Comparison of ENCODE assay signal across 8 mouse cellular contexts in genomic region chr1:178406765-178407645, GRCm38 (mm10). TPM values are rescaled to one million over a fixed set of nuclear protein-coding genes. Genes with fewer than 3 reads are reported as not detected.
DNase-seq lines count a peak whose midpoint lies in the region; ATAC-seq and TF ChIP-seq lines count a peak whose summit lies in the region.

No protein-coding gene starts in this region.

- DNase-seq in cerebellum, adult 2 months = peak; percentile 17 to 37
- DNase-seq in G1E (ENCODE audit: low spot score) = peak; percentile 47
- no peak for DNase-seq in forebrain, postnatal 0 days
- no peak for DNase-seq in ovary, adult 18-20 months (ENCODE audit: low spot score)

- peak overlapping the region; percentile 99 for H3K27ac ChIP-seq in cerebellum, adult 2 months (ENCODE audit: insufficient read depth, low read length)
- H3K27ac ChIP-seq in forebrain, postnatal 0 days (ENCODE audit: low read depth, low read length) = peak overlapping the region; percentile 100
- H3K27ac ChIP-seq in limb, embryonic 15.5 days = peak overlapping the region; percentile 100
- H3K27ac ChIP-seq in neural tube, embryonic 15.5 days (replicated peaks) = peak overlapping the region; percentile 100

- peak overlapping the region; percentile 79 for H3K4me3 ChIP-seq in cerebellum, adult 2 months (replicated peaks; ENCODE audit: insufficient read depth, low read depth, low read length)
- H3K4me3 ChIP-seq in G1E (ENCODE audit: low read depth, low read length) = peak overlapping the region; percentile 87
- H3K4me3 ChIP-seq in forebrain, postnatal 0 days (ENCODE audit: low read depth, low read length) = peak overlapping the region; percentile 75
- peak overlapping the region; percentile 63 for H3K4me3 ChIP-seq in limb, embryonic 15.5 days
- H3K4me3 ChIP-seq in neural tube, embryonic 15.5 days (replicated peaks) = peak overlapping the region; percentile 71

- ATAC-seq in cerebellum, adult (ENCODE audit: insufficient number of reproducible peaks, low FRiP score, low TSS enrichment) = no peak
- ATAC-seq in G1E (ENCODE audit: extremely low read depth, insufficient number of reproducible peaks, low FRiP score, poor library complexity, severe bottlenecking) = no peak
- ATAC-seq in forebrain, postnatal 0 days = no peak
- no peak for ATAC-seq in limb, embryonic 15.5 days (ENCODE audit: insufficient number of reproducible peaks, low FRiP score, low TSS enrichment, low read depth)
- 0 out of 2 replicates have a peak, but pooled peaks have one; percentile 22 for ATAC-seq in neural tube, embryonic 15.5 days (ENCODE audit: low FRiP score)
- no peak for ATAC-seq in activated CD4-positive, CD25-positive, alpha-beta regulatory T cell, adult 4 months

- peak overlapping the region; percentile 100 for H3K9ac ChIP-seq in forebrain, postnatal 0 days
- H3K9ac ChIP-seq in limb, embryonic 15.5 days = peak overlapping the region; percentile 76
- H3K9ac ChIP-seq in neural tube, embryonic 15.5 days (replicated peaks) = peak overlapping the region; percentile 86

- 54% methylated on average over 12 of the region's 12 CpGs for WGBS in cerebellum, adult 2 months
- WGBS in forebrain, postnatal 0 days = 65% methylated on average over 12 of the region's 12 CpGs
- WGBS in limb, embryonic 15.5 days = 60% methylated on average over 12 of the region's 12 CpGs
- 57% methylated on average over 12 of the region's 12 CpGs for WGBS in neural tube, embryonic 15.5 days

- H3K36me3 ChIP-seq in G1E (replicated peaks) = no peaks in the 10 kb centered on the region
- no peaks in the 10 kb centered on the region for H3K36me3 ChIP-seq in forebrain, postnatal 0 days (ENCODE audit: insufficient read depth)
- H3K36me3 ChIP-seq in limb, embryonic 15.5 days = no peaks in the 10 kb centered on the region
- no peaks in the 10 kb centered on the region for H3K36me3 ChIP-seq in neural tube, embryonic 15.5 days

- H3K27me3 ChIP-seq in cerebellum, adult 2 months (ENCODE audit: control insufficient read depth, insufficient read depth, low read length) = no peaks in the 10 kb centered on the region
- H3K27me3 ChIP-seq in G1E (ENCODE audit: insufficient read depth, low read length) = no peaks in the 10 kb centered on the region
- no peaks in the 10 kb centered on the region for H3K27me3 ChIP-seq in forebrain, postnatal 0 days (ENCODE audit: insufficient read depth, low read length)
- no peaks in the 10 kb centered on the region for H3K27me3 ChIP-seq in limb, embryonic 15.5 days
- H3K27me3 ChIP-seq in neural tube, embryonic 15.5 days (replicated peaks) = no peaks in the 10 kb centered on the region

- peak overlapping the region; percentile 65 for H3K4me2 ChIP-seq in forebrain, postnatal 0 days (ENCODE audit: low read depth)
- peak overlapping the region; percentile 55 for H3K4me2 ChIP-seq in limb, embryonic 15.5 days
- H3K4me2 ChIP-seq in neural tube, embryonic 15.5 days = peak overlapping the region; percentile 66

- H3K9me3 ChIP-seq in G1E (replicated peaks) = no peaks in the 10 kb centered on the region
- H3K9me3 ChIP-seq in forebrain, postnatal 0 days (ENCODE audit: low read length) = no peaks in the 10 kb centered on the region
- no peaks in the 10 kb centered on the region for H3K9me3 ChIP-seq in limb, embryonic 15.5 days
- no peaks in the 10 kb centered on the region for H3K9me3 ChIP-seq in neural tube, embryonic 15.5 days (replicated peaks)

- TF ChIP-seq POLR2A in cerebellum, adult 2 months (IDR thresholded peaks at IDR 0.05; ENCODE audit: borderline replicate concordance, insufficient read depth, low read length) = no peak

- no peaks in the 10 kb centered on the region; the same call in 1 of the 2 replicates for H3K4me1 ChIP-seq in cerebellum, adult 2 months (ENCODE audit: control insufficient read depth, insufficient read depth, low read length)
- peaks cover 17% of the 10 kb centered on the region for H3K4me1 ChIP-seq in G1E (ENCODE audit: insufficient read depth, low read depth, low read length)
- no peaks in the 10 kb centered on the region for H3K4me1 ChIP-seq in forebrain, postnatal 0 days (ENCODE audit: insufficient read depth)
- no peaks in the 10 kb centered on the region for H3K4me1 ChIP-seq in limb, embryonic 15.5 days
- no peaks in the 10 kb centered on the region for H3K4me1 ChIP-seq in neural tube, embryonic 15.5 days

- TF ChIP-seq CTCF in cerebellum, adult 2 months (IDR thresholded peaks at IDR 0.05; ENCODE audit: borderline replicate concordance, insufficient read depth, low read depth, low read length) = no peak
- no peak for TF ChIP-seq CTCF in G1E (IDR thresholded peaks at IDR 0.05; ENCODE audit: low read depth, low read length)
- TF ChIP-seq CTCF in forebrain, postnatal 0 days (IDR thresholded peaks at IDR 0.05; ENCODE audit: low read depth) = no peak

RNA-seq across cellular contexts. Expression of gene Efcab2, which starts 1.1 kb away (rescaled TPM):
- polyA plus RNA-seq in cerebellum, adult 2 months (2012; rRNA removed) = 9.6 and 12.9 TPM in 2 replicates
- total RNA-seq in G1E (2014; fragmentation: Nextera tagmentation) = 3.4 and 4.1 TPM in 2 replicates
- total RNA-seq in G1E (2017) = 4.8 and 6.0 TPM in 2 replicates
- 0.13 and 0.17 TPM in 2 replicates for polyA plus RNA-seq in G1E (2012)
- 4.3 and 7.0 TPM in 2 replicates for total RNA-seq in forebrain, postnatal 0 days (2014; rRNA removed)
- polyA plus RNA-seq in forebrain, postnatal 0 days (2015; fragmentation: Nextera tagmentation; extraction: Ambion mirVana) = 4.5 and 8.6 TPM in 2 replicates
- polyA plus RNA-seq in limb, embryonic 15.5 days (2015; fragmentation: Nextera tagmentation; extraction: Ambion mirVana) = 3.5 and 4.5 TPM in 2 replicates
- polyA plus RNA-seq in neural tube, embryonic 15.5 days (2015; fragmentation: Nextera tagmentation; extraction: Ambion mirVana) = 10.7 and 10.8 TPM in 2 replicates
- polyA plus RNA-seq in activated CD4-positive, CD25-positive, alpha-beta regulatory T cell, adult 4 months (2017; shearing (Covaris generic)) = 1 to 10 TPM; 3.6 to 5.4 TPM

Comparison
In these comparisons a context has a peak if more than half of its experiments do, and no peak if none do; other contexts are left out.
1. DNase-seq: peak in cerebellum, adult 2 months (2 of 2) and G1E (single experiment); none in forebrain, postnatal 0 days (single experiment) and ovary, adult 18-20 months (single experiment).
2. Peak in every context shown above with its lines, with median percentiles within 50 percentile points of each other: H3K27ac ChIP-seq, H3K4me3 ChIP-seq, H3K4me2 ChIP-seq and H3K9ac ChIP-seq.